Mouse (Mus musculus): ENCODE results near the gene Ddah1.

DNA sequence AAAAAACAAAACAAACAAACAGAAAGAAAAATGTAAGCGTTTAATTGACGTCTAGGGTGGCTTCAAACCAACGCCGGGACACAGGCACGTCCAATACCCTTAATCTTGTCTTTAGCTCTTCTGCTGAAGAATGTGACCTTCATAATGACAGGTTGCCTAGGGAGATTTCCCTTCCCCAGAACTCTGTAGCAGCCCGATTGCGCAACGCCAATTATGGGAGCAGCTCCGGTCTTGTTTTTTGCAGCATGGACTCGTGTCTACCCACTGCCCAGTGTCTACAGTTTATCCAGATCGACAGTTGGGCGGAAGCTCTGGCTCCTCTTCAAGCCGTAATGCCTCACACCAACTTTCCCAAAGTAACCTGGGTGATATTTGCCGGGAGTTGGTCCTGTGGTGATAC is 19.8 kb upstream of the Ddah1 start:
- TF ChIP-seq CTCF (IDR thresholded peaks at IDR 0.05; ENCODE audit: extremely low read depth, insufficient read depth, low read length): no peak
- TF ChIP-seq POLR2A (IDR thresholded peaks at IDR 0.05; ENCODE audit: extremely low read depth, insufficient read depth, low read length): no peak
